8 mouse cellular contexts compared by ENCODE assay signal in genomic region chr6:71492756-71493674, GRCm38 (mm10). TPM values are rescaled to one million over a fixed set of nuclear protein-coding genes. Genes with fewer than 3 reads are reported as not detected.
DNase-seq lines count a peak whose midpoint lies in the region; ATAC-seq and TF ChIP-seq lines count a peak whose summit lies in the region.

No protein-coding gene starts in this region.

- H3K36me3 ChIP-seq in embryonic facial prominence, embryonic 10.5 days (replicated peaks) = peaks cover 12% of the 10 kb centered on the region
- peaks cover 12% of the 10 kb centered on the region for H3K36me3 ChIP-seq in intestine, embryonic 14.5 days (ENCODE audit: control insufficient read depth, insufficient read depth, low read length)
- no peaks in the 10 kb centered on the region for H3K36me3 ChIP-seq in myocyte (ENCODE audit: control insufficient read depth, insufficient read depth)

- no peak for DNase-seq in layer of hippocampus, adult 2 months (ENCODE audit: low spot score in 2 of 2)
- no peak for DNase-seq in layer of hippocampus, postnatal 14 days (ENCODE audit: low spot score in 2 of 2)
- DNase-seq in embryonic facial prominence, embryonic 10.5 days (ENCODE audit: low spot score) = peak; percentile 21
- no peak for DNase-seq in intestine, embryonic 14.5 days (ENCODE audit: low spot score)
- DNase-seq in frontal cortex, adult 2 months (ENCODE audit: extremely low spot score in 1 of 2, low spot score in 1 of 2) = no peak
- DNase-seq in gastrocnemius, adult 8-10 months (ENCODE audit: low spot score in 2 of 2) = no peak
- DNase-seq in gastrocnemius, adult 18-20 months (ENCODE audit: low spot score) = no peak

- H3K79me2 ChIP-seq in myocyte (ENCODE audit: control insufficient read depth, insufficient read depth) = peaks cover 20% of the 10 kb centered on the region

- peak overlapping the region; percentile 98 for H3K9ac ChIP-seq in intestine, embryonic 14.5 days (ENCODE audit: low read length)

- no peak for TF ChIP-seq CTCF in layer of hippocampus, adult 2 months (conservative IDR thresholded peaks at IDR 0.05)

- peak overlapping the region; percentile 75 for H3K4me2 ChIP-seq in intestine, embryonic 14.5 days (ENCODE audit: low read length)
- H3K4me2 ChIP-seq in myocyte (ENCODE audit: low read depth) = peak overlapping the region; percentile 68

- H3K27me3 ChIP-seq in embryonic facial prominence, embryonic 10.5 days (replicated peaks; ENCODE audit: low read depth, poor library complexity, severe bottlenecking) = no peaks in the 10 kb centered on the region
- H3K27me3 ChIP-seq in intestine, embryonic 14.5 days (replicated peaks; ENCODE audit: control insufficient read depth, insufficient read depth, low read length) = no peaks in the 10 kb centered on the region
- no peaks in the 10 kb centered on the region for H3K27me3 ChIP-seq in myocyte (ENCODE audit: control insufficient read depth, insufficient read depth, insufficient read length)

- H3K27ac ChIP-seq in layer of hippocampus, adult 2 months = peak overlapping the region; percentile 99
- H3K27ac ChIP-seq in embryonic facial prominence, embryonic 10.5 days (replicated peaks) = peak overlapping the region; percentile 99
- peak overlapping the region; percentile 99 for H3K27ac ChIP-seq in intestine, embryonic 14.5 days (ENCODE audit: low read depth)

- peak overlapping the region; percentile 66 for H3ac ChIP-seq in myocyte (ENCODE audit: control insufficient read depth, insufficient read length)

- peak overlapping the region; percentile 95 for H3K4me3 ChIP-seq in layer of hippocampus, adult 2 months
- H3K4me3 ChIP-seq in embryonic facial prominence, embryonic 10.5 days = peak overlapping the region; percentile 95
- peak overlapping the region; percentile 84 for H3K4me3 ChIP-seq in intestine, embryonic 14.5 days (ENCODE audit: low read depth, low read length)
- peak overlapping the region; percentile 65 for H3K4me3 ChIP-seq in myocyte

- TF ChIP-seq POLR2A in myocyte (IDR thresholded peaks at IDR 0.05; ENCODE audit: insufficient read length, low read depth) = no peak

- H3K9me3 ChIP-seq in embryonic facial prominence, embryonic 10.5 days = no peaks in the 10 kb centered on the region
- H3K9me3 ChIP-seq in intestine, embryonic 14.5 days (ENCODE audit: control insufficient read depth, low read length) = no peaks in the 10 kb centered on the region

- WGBS in embryonic facial prominence, embryonic 10.5 days = 25% methylated on average over 21 of the region's 22 CpGs
- 11% methylated on average over 20 of the region's 22 CpGs for WGBS in intestine, embryonic 14.5 days

- H3K4me1 ChIP-seq in embryonic facial prominence, embryonic 10.5 days = peaks cover 34% of the 10 kb centered on the region
- H3K4me1 ChIP-seq in intestine, embryonic 14.5 days (replicated peaks; ENCODE audit: control insufficient read depth, insufficient read depth, low read length) = peaks cover 3% of the 10 kb centered on the region; the same call in 1 of the 2 replicates

- ATAC-seq in intestine, embryonic 14.5 days (replicated peaks; ENCODE audit: low FRiP score, low TSS enrichment, low read depth) = peak; percentile 38; the same call in 1 of the 2 replicates

TF ChIP-seq in myocyte, 11 proteins besides CTCF, POLR2A, EP300 and RAD21:
- no peak for TF ChIP-seq CEBPB (IDR thresholded peaks at IDR 0.05; ENCODE audit: insufficient read depth, poor library complexity, severe bottlenecking)
- no peak for TF ChIP-seq POLR2AphosphoS2 (IDR thresholded peaks at IDR 0.05; ENCODE audit: insufficient read length, low read depth)
- TF ChIP-seq E2F4 (IDR thresholded peaks at IDR 0.05; ENCODE audit: insufficient read depth) = no peak
- TF ChIP-seq MAX (IDR thresholded peaks at IDR 0.05; ENCODE audit: low read depth) = no peak
- no peak for TF ChIP-seq TCF12 (IDR thresholded peaks at IDR 0.05; ENCODE audit: insufficient read depth, poor library complexity, severe bottlenecking)
- no peak for TF ChIP-seq REST (IDR thresholded peaks at IDR 0.05; ENCODE audit: insufficient read depth, insufficient read length)
- TF ChIP-seq USF1 (IDR thresholded peaks at IDR 0.05; ENCODE audit: low read depth) = no peak
- TF ChIP-seq MYOD1 (IDR thresholded peaks at IDR 0.05; ENCODE audit: control insufficient read depth in 1 of 3, insufficient read length in 2 of 3, low read depth in 2 of 3) = no peak
- no peak for TF ChIP-seq SRF (IDR thresholded peaks at IDR 0.05; ENCODE audit: control insufficient read depth, insufficient read length, low read depth)
- TF ChIP-seq TCF3 (IDR thresholded peaks at IDR 0.05; ENCODE audit: insufficient read length, low read depth) = no peak
- TF ChIP-seq MYOG (IDR thresholded peaks at IDR 0.05; ENCODE audit: control insufficient read depth in 1 of 3, insufficient read depth in 1 of 3, insufficient read length in 2 of 3, low read depth in 2 of 3) = no peak

RNA-seq across cellular contexts. Expression of gene Rnf103, which starts 0.7 kb away (rescaled TPM):
- total RNA-seq in layer of hippocampus, adult 2 months (2021) = 10 to 100 TPM; 45.8 to 46.5 TPM
- 10 to 100 TPM; 46.6 to 49.3 TPM for total RNA-seq in layer of hippocampus, postnatal 14 days (2021)
- polyA plus RNA-seq in embryonic facial prominence, embryonic 10.5 days (2016; fragmentation: Nextera tagmentation; extraction: Ambion mirVana) = 10.9 TPM in 2 replicates
- polyA plus RNA-seq in intestine, embryonic 14.5 days (2014; fragmentation: Nextera tagmentation; extraction: Ambion mirVana) = 26.8 and 29.7 TPM in 2 replicates
- polyA plus RNA-seq in myocyte (2012; fragmentation: generic; extraction: Trizol) = 8.3 TPM
- polyA plus RNA-seq in frontal cortex, adult 2 months (2012; rRNA removed) = 33.2 and 34.8 TPM in 2 replicates
- total RNA-seq in gastrocnemius, adult 8-10 months (2022) = 10 to 100 TPM; 19.5 to 22.6 (median 21.2) TPM
- total RNA-seq in gastrocnemius, adult 18-20 months (2021) = 10 to 100 TPM; 18.7 to 19.6 TPM

RNA-seq across cellular contexts. Expression of gene Chmp3, which starts 50.6 kb away (rescaled TPM):
- total RNA-seq in layer of hippocampus, adult 2 months (2021) = 100 to 1,000 TPM in 1 of 2 experiments, 10 to 100 TPM in 1; 99.7 to 109 TPM
- 10 to 100 TPM; 80.4 to 84.7 TPM for total RNA-seq in layer of hippocampus, postnatal 14 days (2021)
- 47.9 and 48.2 TPM in 2 replicates for polyA plus RNA-seq in embryonic facial prominence, embryonic 10.5 days (2016; fragmentation: Nextera tagmentation; extraction: Ambion mirVana)
- polyA plus RNA-seq in intestine, embryonic 14.5 days (2014; fragmentation: Nextera tagmentation; extraction: Ambion mirVana) = 64.1 and 70.1 TPM in 2 replicates
- 53.2 TPM for polyA plus RNA-seq in myocyte (2012; fragmentation: generic; extraction: Trizol)
- polyA plus RNA-seq in frontal cortex, adult 2 months (2012; rRNA removed) = 101 and 114 TPM in 2 replicates
- total RNA-seq in gastrocnemius, adult 8-10 months (2022) = 10 to 100 TPM; 30.4 to 39.8 (median 38.9) TPM
- 10 to 100 TPM; 40.7 to 43.3 TPM for total RNA-seq in gastrocnemius, adult 18-20 months (2021)

RNA-seq across cellular contexts. Expression of gene Rmnd5a, which starts 52.6 kb away (rescaled TPM):
- 10 to 100 TPM; 91.3 to 91.6 TPM for total RNA-seq in layer of hippocampus, adult 2 months (2021)
- total RNA-seq in layer of hippocampus, postnatal 14 days (2021) = 10 to 100 TPM; 80.0 to 82.7 TPM
- 12.3 and 13.6 TPM in 2 replicates for polyA plus RNA-seq in embryonic facial prominence, embryonic 10.5 days (2016; fragmentation: Nextera tagmentation; extraction: Ambion mirVana)
- polyA plus RNA-seq in intestine, embryonic 14.5 days (2014; fragmentation: Nextera tagmentation; extraction: Ambion mirVana) = 9.0 and 10.0 TPM in 2 replicates
- 12.2 TPM for polyA plus RNA-seq in myocyte (2012; fragmentation: generic; extraction: Trizol)
- polyA plus RNA-seq in frontal cortex, adult 2 months (2012; rRNA removed) = 67.5 and 67.8 TPM in 2 replicates
- 100 to 1,000 TPM; 137 to 183 (median 144) TPM for total RNA-seq in gastrocnemius, adult 8-10 months (2022)
- 100 to 1,000 TPM; 128 to 132 TPM for total RNA-seq in gastrocnemius, adult 18-20 months (2021)
